Mouse (Mus musculus): ENCODE data around the gene Phc2.

- TF ChIP-seq POLR2A (IDR thresholded peaks at IDR 0.05; ENCODE audit: borderline replicate concordance, low read depth, low read length) (no peak), CTCF (IDR thresholded peaks at IDR 0.05; ENCODE audit: low read depth, low read length) (no peak)
Observed at GRCm38 (mm10) chr4:128723431-128723830, 68.9 kb downstream of the Phc2 start.
